Mouse (Mus musculus): ENCODE results near the gene Nrp1.

The Nrp1 gene

GRCm38 (mm10) chr8:128370496-128370895 lies 12.1 kb downstream of the Nrp1 start:
- no peak for DNase-seq (ENCODE audit: low spot score in 2 of 2)

GRCm38 (mm10) chr8:128371026-128371425 lies 12.6 kb downstream of the Nrp1 start:
- DNase-seq (ENCODE audit: low spot score in 2 of 2), result no peak

- DNase-seq (ENCODE audit: low spot score in 2 of 2), result no peak
Measured at GRCm38 (mm10) chr8:128371789-128372188, 13.4 kb downstream of the Nrp1 start.

- DNase-seq (ENCODE audit: low spot score in 2 of 2), result no peak
Measured at GRCm38 (mm10) chr8:128372724-128373123, 14.3 kb downstream of the Nrp1 start.

DNA sequence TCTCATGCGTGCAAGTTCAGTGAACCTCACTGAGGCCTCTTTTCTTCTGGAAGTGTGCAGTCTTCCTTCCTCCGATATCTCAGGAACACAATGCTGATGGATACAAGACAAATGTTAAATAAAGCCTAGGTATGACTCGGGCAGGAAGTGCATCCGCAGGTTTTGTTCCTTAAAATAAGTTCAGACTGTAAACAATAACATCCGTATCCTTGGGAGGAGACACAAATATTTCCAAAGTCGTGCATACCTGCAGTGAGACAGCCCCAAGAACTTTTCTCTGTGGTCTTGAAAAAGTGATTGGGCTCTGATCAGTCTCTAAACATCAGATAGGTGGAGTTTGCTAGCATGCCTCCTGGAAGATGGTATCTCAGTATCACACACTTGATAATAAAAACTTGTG lies 15.0 kb downstream of the Nrp1 start:
- no peak for DNase-seq (ENCODE audit: low spot score in 2 of 2)

GRCm38 (mm10) chr8:128375291-128375690 lies 16.9 kb downstream of the Nrp1 start:
- no peak for DNase-seq (ENCODE audit: low spot score in 2 of 2)

GRCm38 (mm10) chr8:128383176-128383575 lies 24.8 kb downstream of the Nrp1 start:
- no peak for DNase-seq (ENCODE audit: low spot score in 2 of 2)

DNA sequence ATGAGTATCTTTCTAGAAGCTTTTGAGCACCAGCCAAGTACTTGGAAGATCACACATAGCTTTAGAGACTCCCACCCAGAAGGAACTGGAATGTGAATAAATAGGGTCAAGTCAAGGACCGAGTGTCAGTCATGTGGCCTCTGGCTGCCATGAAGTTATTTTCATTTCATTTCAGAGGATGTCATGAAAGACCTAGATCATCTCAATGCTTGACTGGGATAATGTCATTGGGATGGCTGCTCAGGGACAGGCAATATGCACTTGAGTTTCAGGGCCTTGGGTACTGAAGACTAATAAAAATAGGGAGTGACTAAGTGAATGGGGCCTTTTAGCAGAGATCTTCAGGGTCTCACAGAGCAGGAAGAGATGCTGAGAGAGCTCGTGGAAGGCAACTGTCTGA lies 26.0 kb downstream of the Nrp1 start:
- no peak for DNase-seq (ENCODE audit: low spot score in 2 of 2)

- no peak for DNase-seq (ENCODE audit: low spot score in 2 of 2)
Measured at GRCm38 (mm10) chr8:128384921-128385332, 26.5 kb downstream of the Nrp1 start.

- no peak for DNase-seq (ENCODE audit: low spot score in 2 of 2)
Measured at GRCm38 (mm10) chr8:128386963-128387621, 28.7 kb downstream of the Nrp1 start.

DNA sequence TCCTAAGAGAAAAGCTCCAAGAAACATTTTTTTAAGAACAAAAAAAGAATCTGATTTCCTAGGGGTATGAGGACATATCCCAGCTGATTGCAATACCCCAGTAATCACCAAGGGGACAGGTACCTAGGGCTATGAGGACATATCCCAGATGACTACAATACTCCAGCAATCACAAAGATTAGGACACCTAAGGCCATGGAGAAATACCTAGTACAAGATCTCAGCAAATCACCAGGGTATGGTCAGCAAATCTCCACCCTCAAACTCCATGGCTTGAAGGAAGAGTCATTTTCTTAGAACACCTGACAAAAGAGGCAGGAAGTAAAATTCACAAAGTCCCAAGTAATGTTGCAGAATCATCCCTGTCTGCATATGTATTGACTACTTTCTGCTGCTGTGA lies 32.4 kb downstream of the Nrp1 start:
- DNase-seq (ENCODE audit: low spot score in 2 of 2), result no peak

GRCm38 (mm10) chr8:128391182-128391760 lies 32.9 kb downstream of the Nrp1 start:
- peak; percentile 11 to 19 for DNase-seq (ENCODE audit: low spot score in 2 of 2)

GRCm38 (mm10) chr8:128394671-128395193 lies 36.3 kb downstream of the Nrp1 start:
- no peak for DNase-seq (ENCODE audit: low spot score in 2 of 2)

DNA sequence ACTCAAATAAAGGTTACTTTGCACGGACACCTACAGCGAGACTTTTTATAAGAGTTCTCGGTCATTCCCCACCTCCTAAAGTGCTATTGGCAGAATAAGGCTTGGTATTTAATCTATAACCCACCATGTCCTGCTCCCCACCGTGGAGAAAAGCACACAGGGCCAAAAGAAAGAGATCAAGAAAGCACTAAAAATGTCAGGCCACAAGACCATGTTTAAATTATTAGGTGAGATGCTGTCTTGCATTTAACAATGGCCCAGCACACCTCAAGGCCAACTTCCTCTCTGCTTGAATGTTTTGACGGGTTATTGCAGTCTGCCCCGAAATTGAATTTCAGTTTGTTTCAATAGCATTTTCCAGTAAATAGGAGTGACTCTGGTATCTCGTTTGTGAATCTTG lies 38.6 kb downstream of the Nrp1 start:
- no peak for DNase-seq (ENCODE audit: low spot score in 2 of 2)

DNA sequence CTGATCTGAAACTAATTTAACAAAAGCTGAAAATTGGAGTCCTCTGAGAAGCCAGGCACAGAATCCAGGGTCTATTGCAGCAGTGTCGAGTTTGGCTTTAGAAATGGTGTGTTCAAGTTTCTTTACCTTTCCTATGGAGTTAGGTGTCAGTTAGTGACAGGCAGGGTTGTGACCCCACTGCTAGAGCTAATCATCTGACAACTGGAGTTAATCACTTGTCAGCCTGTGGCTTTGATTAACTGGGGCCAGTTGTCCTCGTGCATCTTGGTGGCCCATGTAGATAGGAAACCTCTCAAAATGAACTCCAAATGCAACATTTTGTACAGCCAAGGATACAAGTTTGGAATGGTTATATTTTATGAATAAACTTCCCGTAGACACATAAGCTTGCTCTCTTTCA lies 39.0 kb downstream of the Nrp1 start:
- DNase-seq (ENCODE audit: low spot score in 2 of 2), result no peak

DNA sequence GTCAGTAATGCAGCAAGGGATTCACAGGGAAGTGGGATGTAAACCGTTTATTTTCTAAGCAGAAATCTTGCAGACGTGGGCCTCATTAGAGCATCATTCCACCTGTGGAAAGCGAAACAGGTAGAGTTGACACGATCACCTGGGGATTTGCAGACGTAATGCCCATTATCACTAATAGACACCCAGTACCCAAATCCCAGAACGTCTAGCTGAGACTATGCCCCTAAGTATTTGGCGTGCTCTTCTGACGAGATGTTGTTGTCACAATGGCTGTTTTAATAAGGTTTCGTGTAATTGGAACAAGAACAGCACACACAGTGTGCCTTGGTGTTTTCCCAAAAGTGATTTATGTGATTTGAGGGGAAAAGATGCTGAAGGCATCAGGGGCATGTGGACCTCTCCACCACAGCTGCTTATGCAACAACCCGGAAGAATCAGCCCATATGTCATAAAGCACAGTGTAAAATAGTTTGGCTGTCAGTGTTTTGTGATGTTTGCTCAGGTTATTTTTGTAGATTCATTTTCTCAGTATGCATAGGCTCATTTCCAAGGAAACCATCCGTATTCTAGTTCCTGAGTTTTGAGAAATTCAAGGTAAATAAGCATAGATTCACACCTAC lies 40.2 kb downstream of the Nrp1 start:
- DNase-seq (ENCODE audit: low spot score in 2 of 2), result no peak

GRCm38 (mm10) chr8:128400286-128400685 lies 41.9 kb downstream of the Nrp1 start:
- no peak for DNase-seq (ENCODE audit: low spot score in 2 of 2)

- DNase-seq (ENCODE audit: low spot score in 2 of 2), result no peak
Measured at GRCm38 (mm10) chr8:128404876-128405275, 46.5 kb downstream of the Nrp1 start.

- no peak for DNase-seq (ENCODE audit: low spot score in 2 of 2)
Measured at GRCm38 (mm10) chr8:128413381-128413780, 55.0 kb downstream of the Nrp1 start.

- DNase-seq (ENCODE audit: low spot score in 2 of 2), result no peak
Measured at GRCm38 (mm10) chr8:128415730-128416684, 57.6 kb downstream of the Nrp1 start.

- DNase-seq (ENCODE audit: low spot score in 2 of 2), result no peak
Measured at GRCm38 (mm10) chr8:128416896-128417295, 58.5 kb downstream of the Nrp1 start.

Measured in thymus, postnatal 10 days (tissue).